Mouse (Mus musculus) CH12.LX (cell line): ENCODE results near the gene Gm27021. TPM values are rescaled to one million over a fixed set of nuclear protein-coding genes. Genes with fewer than 3 reads are reported as not detected.

Experiments
- DNase-seq: peaks from one replicate; pipeline ENCODE4 v3.0.0-alpha.2; 2013; ENCODE audit errors: extremely low read depth
- H3K27ac ChIP-seq: 2 replicates; pipeline ENCODE4 v1.5.1; 2012; ENCODE audit warnings: low read depth, mild to moderate bottlenecking, control low read depth, moderate library complexity; ENCODE audit not compliant: insufficient read depth
- H3K27me3 ChIP-seq: replicated peaks from 2 replicates; pipeline ENCODE3; 2012; ENCODE audit warnings: inconsistent platforms
- H3K36me3 ChIP-seq, 2 experiments: replicated peaks in 1 of 2; 2 replicates each; pipeline versions ENCODE3 to v1.6.1; 2012; ENCODE audit warnings: inconsistent platforms in 1 of 2, low read length in 1 of 2, mild to moderate bottlenecking in 1 of 2, mixed read lengths in 1 of 2, moderate library complexity in 1 of 2; ENCODE audit not compliant: control insufficient read depth in 1 of 2, insufficient read depth in 1 of 2
- H3K4me1 ChIP-seq, 2 experiments: 2 replicates each; pipeline ENCODE4 v1.6.1; 2012; ENCODE audit warnings: inconsistent platforms in 1 of 2, moderate library complexity in 1 of 2; ENCODE audit not compliant: insufficient read depth in 2 of 2, control insufficient read depth in 1 of 2
- H3K4me2 ChIP-seq: 2 replicates; pipeline ENCODE4 v1.6.1; 2012; ENCODE audit warnings: low read depth, mild to moderate bottlenecking, control low read depth; ENCODE audit not compliant: poor library complexity, insufficient read depth, severe bottlenecking
- H3K4me3 ChIP-seq, 3 experiments: fragments of 150-350 bp in 1 of 3; sonication (generic) in 1 of 3; replicated peaks in 1 of 3; 2 replicates each; pipeline versions ENCODE3 to v1.5.1; 2011 to 2012; ENCODE audit warnings: low read depth in 2 of 3, low read length in 2 of 3, mild to moderate bottlenecking in 2 of 3, moderate library complexity in 2 of 3, control low read depth in 1 of 3, improper control_type of control experiment in 1 of 3, inconsistent platforms in 1 of 3, mixed read lengths in 1 of 3; ENCODE audit not compliant: poor library complexity in 1 of 3
- H3K79me2 ChIP-seq: replicated peaks from 2 replicates; pipeline ENCODE4 v1.6.1; 2012; ENCODE audit warnings: mild to moderate bottlenecking, moderate library complexity; ENCODE audit not compliant: control insufficient read depth, poor library complexity, insufficient read depth, severe bottlenecking; ENCODE audit errors: extremely low read depth
- H3K9ac ChIP-seq: 2 replicates; pipeline ENCODE4 v1.6.1; 2012; ENCODE audit warnings: low read depth, mild to moderate bottlenecking, control low read depth, moderate library complexity; ENCODE audit not compliant: insufficient read depth
- H3K9me3 ChIP-seq: replicated peaks from 2 replicates; pipeline ENCODE3; 2012; ENCODE audit warnings: low read length, inconsistent platforms, mixed read lengths
- BHLHE40 ChIP-seq: IDR thresholded peaks from 2 replicates; pipeline ENCODE4 v1.6.1; 2011; ENCODE audit warnings: mild to moderate bottlenecking, low read depth, low read length, improper control_type of control experiment
- CHD1 ChIP-seq: IDR thresholded peaks from 2 replicates; pipeline ENCODE4 v1.6.1; 2012; ENCODE audit warnings: low read depth, low read length, improper control_type of control experiment, inconsistent platforms
- CHD2 ChIP-seq: IDR thresholded peaks from 2 replicates; pipeline ENCODE4 v1.6.1; 2011; ENCODE audit warnings: low read length, improper control_type of control experiment
- CTCF ChIP-seq, 2 experiments: IDR thresholded peaks in 1 of 2; conservative IDR thresholded peaks in 1 of 2; 2 replicates each; pipeline ENCODE4 v1.5.1; 2011 to 2012; ENCODE audit warnings: low read depth in 2 of 2, low read length in 2 of 2, improper control_type of control experiment in 1 of 2, inconsistent platforms in 1 of 2, mild to moderate bottlenecking in 1 of 2, moderate library complexity in 1 of 2
- ELF1 ChIP-seq: IDR thresholded peaks from 2 replicates; pipeline ENCODE4 v1.6.1; 2014; ENCODE audit warnings: low read depth, mild to moderate bottlenecking, inconsistent platforms, low read length, improper control_type of control experiment
- EP300 ChIP-seq: IDR thresholded peaks from 2 replicates; pipeline ENCODE4 v1.6.1; 2011; ENCODE audit warnings: low read length, improper control_type of control experiment
- HCFC1 ChIP-seq: IDR thresholded peaks from 2 replicates; pipeline ENCODE4 v1.6.1; 2012; ENCODE audit warnings: low read depth, mild to moderate bottlenecking, inconsistent platforms, low read length, improper control_type of control experiment
- MAFK ChIP-seq: IDR thresholded peaks from 2 replicates; pipeline ENCODE4 v1.6.1; 2011; ENCODE audit warnings: low read length, improper control_type of control experiment; ENCODE audit not compliant: insufficient replicate concordance
- MEF2A ChIP-seq: IDR thresholded peaks from 2 replicates; pipeline ENCODE4 v1.6.1; 2014; ENCODE audit warnings: low read depth, mild to moderate bottlenecking, inconsistent platforms, low read length, improper control_type of control experiment, borderline replicate concordance
- MYC ChIP-seq: IDR thresholded peaks from 2 replicates; pipeline ENCODE4 v1.6.1; 2011; ENCODE audit warnings: low read depth, mild to moderate bottlenecking, improper control_type of control experiment, low read length
- NRF1 ChIP-seq: IDR thresholded peaks from 2 replicates; pipeline ENCODE4 v1.6.1; 2014; ENCODE audit warnings: low read depth, mild to moderate bottlenecking, inconsistent platforms, low read length, improper control_type of control experiment, moderate library complexity
- POLR2A ChIP-seq: IDR thresholded peaks from 2 replicates; pipeline ENCODE4 v1.6.1; 2011; ENCODE audit warnings: low read depth, mild to moderate bottlenecking, improper control_type of control experiment, low read length
- RAD21 ChIP-seq: IDR thresholded peaks from 2 replicates; pipeline ENCODE4 v1.6.1; 2011; ENCODE audit warnings: low read depth, mild to moderate bottlenecking, low read length, improper control_type of control experiment, moderate library complexity
- RCOR1 ChIP-seq: conservative IDR thresholded peaks from 2 replicates; pipeline ENCODE4 v1.6.1; 2012; ENCODE audit warnings: low read depth, mild to moderate bottlenecking, inconsistent platforms, low read length, improper control_type of control experiment
- SIN3A ChIP-seq: IDR thresholded peaks from 2 replicates; pipeline ENCODE4 v1.6.1; 2012; ENCODE audit warnings: low read length, improper control_type of control experiment, inconsistent platforms
- SMC3 ChIP-seq: IDR thresholded peaks from 2 replicates; pipeline ENCODE4 v1.6.1; 2011; ENCODE audit warnings: low read depth, low read length, improper control_type of control experiment
- TCF12 ChIP-seq: IDR thresholded peaks from 2 replicates; pipeline ENCODE4 v1.6.1; 2014; ENCODE audit warnings: low read depth, mild to moderate bottlenecking, inconsistent platforms, low read length, improper control_type of control experiment
- UBTF ChIP-seq: IDR thresholded peaks from 2 replicates; pipeline ENCODE4 v1.6.1; 2012; ENCODE audit warnings: low read depth, mild to moderate bottlenecking, inconsistent platforms, low read length, improper control_type of control experiment, moderate library complexity
- USF1 ChIP-seq: IDR thresholded peaks from 2 replicates; pipeline ENCODE4 v1.6.1; 2014; ENCODE audit warnings: low read depth, mild to moderate bottlenecking, inconsistent platforms, low read length, improper control_type of control experiment
- ZC3H11A ChIP-seq: IDR thresholded peaks from 2 replicates; pipeline ENCODE4 v1.6.1; 2012; ENCODE audit warnings: low read depth, mild to moderate bottlenecking, inconsistent platforms, low read length, improper control_type of control experiment
- ZMIZ1 ChIP-seq: IDR thresholded peaks from 2 replicates; pipeline ENCODE4 v1.6.1; 2012; ENCODE audit warnings: low read depth, mild to moderate bottlenecking, inconsistent platforms, low read length, improper control_type of control experiment
- ZNF384 ChIP-seq: IDR thresholded peaks from 2 replicates; pipeline ENCODE4 v1.6.1; 2012; ENCODE audit warnings: low read depth, low read length, improper control_type of control experiment, inconsistent platforms
- dilution Hi-C: fragments of 300-500 bp; cut with MboI; formaldehyde crosslinking; loops from 2 replicates; pipeline ENCODE4 v1.14.3; 2020; ENCODE audit warnings: low sequenced_read_pairs; ENCODE audit not compliant: extremely low pct_unique_long_range_greater_than_20kb, extremely low pct_ligation_motif_present
- in situ Hi-C: fragments of 300-500 bp; cut with MboI; formaldehyde crosslinking; loops from 3 replicates; pipeline ENCODE4 v1.14.3; 2019; ENCODE audit warnings: low sequenced_read_pairs, low pct_ligation_motif_present, low pct_unique_long_range_greater_than_20kb, mixed read lengths
- polyA plus RNA-seq: library from polyadenylated mRNA; unstranded; fragments of >175 nt; gene quantifications from 2 replicates; pipeline ENCODE4 v1.2.1, GENCODE M21; 2012; ENCODE audit warnings: low read depth; ENCODE audit not compliant: insufficient read length
- total RNA-seq, 2 experiments: library from RNA; depleted of rRNA; stranded (reverse); fragments of 300-350 nt in 1 of 2; fragments of >200 nt in 1 of 2; gene quantifications; 2 replicates each; pipeline ENCODE4 v1.2.3; 2012 to 2014

Gm27021 gene
- total and polyA plus RNA-seq, 3 experiments = 1.0 to 1.1 TPM; not detected in 1

DNA sequence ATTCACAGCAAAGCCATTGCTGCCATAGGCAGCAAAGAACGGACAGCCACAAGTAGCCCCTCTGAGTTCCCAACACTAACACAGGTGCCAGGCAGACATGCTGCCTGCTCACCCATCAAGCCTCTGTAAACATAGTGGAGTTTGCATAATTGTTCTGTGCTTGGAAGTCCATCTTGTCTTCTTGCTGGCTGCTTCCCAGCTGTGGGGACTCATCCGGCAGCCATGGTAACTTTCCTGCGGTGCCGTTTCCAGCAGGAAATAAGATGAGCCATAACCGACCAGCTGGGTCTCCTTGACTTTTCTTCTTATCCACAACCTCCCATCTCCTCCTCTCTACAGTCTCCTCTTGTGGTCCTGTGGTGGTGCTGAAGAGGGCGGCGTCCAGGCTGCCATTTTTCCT lies 30.5 kb upstream of the Gm27021 start:
- Histone ChIP-seq H3K9ac (no peak overlapping the region), H3K4me1 (peaks cover 12 to 42% of the 10 kb centered on the region in 2 experiments), H3K27me3 (peaks cover 22% of the 10 kb centered on the region), H3K79me2 (no peaks in the 10 kb centered on the region), H3K36me3 (no peaks in the 10 kb centered on the region), H3K9me3 (peaks cover 7% of the 10 kb centered on the region), H3K4me2 (no peak overlapping the region), H3K27ac (no peak overlapping the region), H3K4me3 (no peak overlapping the region)
- no peak for TF ChIP-seq HCFC1
- no peak for TF ChIP-seq ZNF384
- TF ChIP-seq BHLHE40 = no peak
- TF ChIP-seq NRF1 = no peak
- TF ChIP-seq MAFK = no peak
- TF ChIP-seq ZC3H11A = no peak
- TF ChIP-seq MYC = no peak
- TF ChIP-seq ELF1 = no peak
- TF ChIP-seq POLR2A = no peak
- TF ChIP-seq TCF12 = no peak
- no peak for TF ChIP-seq MEF2A
- no peak for TF ChIP-seq ZMIZ1
- TF ChIP-seq CHD2 = no peak
- TF ChIP-seq USF1 = no peak
- no peak for TF ChIP-seq RCOR1
- TF ChIP-seq SIN3A = no peak
- no peak for TF ChIP-seq UBTF
- in situ Hi-C loops = no loop called here
- dilution Hi-C loops = no loop called here
- DNase-seq = no peak

- H3K4me2 ChIP-seq = no peak overlapping the region
Observed at GRCm38 (mm10) chr8:120697979-120698272, 30.0 kb upstream of the Gm27021 start.

More at GRCm38 (mm10) chr8:120697979-120698272, 30.0 kb upstream of the Gm27021 start:
- Histone ChIP-seq H3K4me1 (peaks cover 12 to 41% of the 10 kb centered on the region in 2 experiments), H3K9me3 (peaks cover 7% of the 10 kb centered on the region), H3K79me2 (no peaks in the 10 kb centered on the region), H3K4me3 (no peak overlapping the region), H3K27me3 (peaks cover 23% of the 10 kb centered on the region), H3K36me3 (no peaks in the 10 kb centered on the region), H3K9ac (no peak overlapping the region), H3K27ac (no peak overlapping the region)
- in situ Hi-C loops = no loop called here
- dilution Hi-C loops = no loop called here
- TF ChIP-seq CTCF (conservative IDR thresholded peaks at IDR 0.05 in 1 of 2, IDR thresholded peaks at IDR 0.05 in 1 of 2; ENCODE audit: low read depth in 2 of 2, low read length in 2 of 2) = peak; percentile 31 to 43; a peak in 3 of 4 replicates
- TF ChIP-seq SMC3 = peak; percentile 45
- no peak for TF ChIP-seq EP300
- no peak for TF ChIP-seq NRF1
- no peak for TF ChIP-seq BHLHE40
- no peak for TF ChIP-seq MYC
- peak; percentile 21 for TF ChIP-seq RAD21
- no peak for TF ChIP-seq RCOR1
- TF ChIP-seq ZNF384 = no peak
- no peak for TF ChIP-seq CHD1
- TF ChIP-seq ELF1 = no peak
- no peak for DNase-seq
